Mouse (Mus musculus): ENCODE results near the gene Svs2.

DNA sequence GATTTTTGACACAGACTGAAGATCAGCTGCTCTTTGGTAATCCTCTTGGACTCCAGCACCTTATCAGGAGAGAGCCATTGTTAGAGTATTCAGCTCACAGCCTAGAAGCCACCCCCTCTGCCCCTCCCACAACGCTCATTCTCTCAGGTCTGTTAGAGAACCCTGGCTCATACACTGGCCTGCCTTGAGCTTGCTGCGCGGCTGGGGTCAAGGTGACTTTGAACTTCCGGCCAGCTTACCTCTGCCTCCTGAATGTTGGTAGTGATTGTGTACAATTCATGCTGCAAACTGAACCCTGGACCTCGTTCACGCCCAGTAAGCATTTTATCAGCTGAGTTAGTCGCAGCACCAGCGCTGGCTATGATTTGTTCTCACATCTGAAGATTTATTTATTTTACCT is 5.6 kb downstream of the Svs2 start:
- TF ChIP-seq CTCF (conservative IDR thresholded peaks at IDR 0.05; ENCODE audit: low read length) (no peak), NANOG (IDR thresholded peaks at IDR 0.05; ENCODE audit: borderline replicate concordance, low read length) (no peak)
